Mouse (Mus musculus) neutrophil, adult 59 days (primary cell): ENCODE data around the gene Tprkb. TPM values are rescaled to one million over a fixed set of nuclear protein-coding genes. Genes with fewer than 3 reads are reported as not detected.

Experiments used
- total RNA-seq, 2 experiments: library from RNA; stranded (reverse); gene quantifications; 1 replicate in 1 of 2; 2 replicates in 1 of 2; pipeline ENCODE4 v1.2.4; 2023

Tprkb gene
- total RNA-seq = 1 to 10 TPM; 6.0 to 6.5 TPM

GRCm38 (mm10) chr6:85911587-85911986, at the start of gene Tprkb:
Gene Tprkb, plus strand, starts transcription at chr6:85911865.

DNA sequence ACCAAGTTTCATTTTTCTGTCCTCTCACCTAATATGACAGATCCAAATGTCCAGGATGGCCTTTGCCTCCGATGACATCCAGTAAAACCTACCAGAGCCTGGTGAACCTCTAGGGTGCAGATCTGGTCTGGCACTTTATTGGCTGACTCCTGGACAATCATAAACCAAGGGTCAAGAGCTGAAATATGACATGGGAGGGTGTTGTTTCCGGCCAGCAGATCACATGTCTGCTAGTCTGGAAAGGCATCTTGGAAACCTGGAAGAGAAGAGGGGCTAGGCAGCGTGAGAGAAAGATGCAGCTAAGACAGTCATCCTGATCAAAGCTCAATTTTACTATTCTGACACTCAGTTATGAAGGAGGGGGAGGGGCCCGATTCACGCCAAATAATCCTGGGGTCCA, 42.7 kb upstream of the Tprkb start, which contains the start of gene Nat8f2:
Nat8f2 (minus strand) TSS at position 153 of the 400 bp plus-strand sequence.

GRCm38 (mm10) chr6:85904642-85905061, 7.0 kb upstream of the Tprkb start, which contains the start of gene Nat8f4:
Gene Nat8f4, minus strand, starts transcription at chr6:85904884.

GRCm38 (mm10) chr6:85915539-85916513, 4.2 kb downstream of the Tprkb start, which contains the start of gene Nat8f1:
Gene Nat8f1, minus strand, starts transcription at chr6:85915687.

DNA sequence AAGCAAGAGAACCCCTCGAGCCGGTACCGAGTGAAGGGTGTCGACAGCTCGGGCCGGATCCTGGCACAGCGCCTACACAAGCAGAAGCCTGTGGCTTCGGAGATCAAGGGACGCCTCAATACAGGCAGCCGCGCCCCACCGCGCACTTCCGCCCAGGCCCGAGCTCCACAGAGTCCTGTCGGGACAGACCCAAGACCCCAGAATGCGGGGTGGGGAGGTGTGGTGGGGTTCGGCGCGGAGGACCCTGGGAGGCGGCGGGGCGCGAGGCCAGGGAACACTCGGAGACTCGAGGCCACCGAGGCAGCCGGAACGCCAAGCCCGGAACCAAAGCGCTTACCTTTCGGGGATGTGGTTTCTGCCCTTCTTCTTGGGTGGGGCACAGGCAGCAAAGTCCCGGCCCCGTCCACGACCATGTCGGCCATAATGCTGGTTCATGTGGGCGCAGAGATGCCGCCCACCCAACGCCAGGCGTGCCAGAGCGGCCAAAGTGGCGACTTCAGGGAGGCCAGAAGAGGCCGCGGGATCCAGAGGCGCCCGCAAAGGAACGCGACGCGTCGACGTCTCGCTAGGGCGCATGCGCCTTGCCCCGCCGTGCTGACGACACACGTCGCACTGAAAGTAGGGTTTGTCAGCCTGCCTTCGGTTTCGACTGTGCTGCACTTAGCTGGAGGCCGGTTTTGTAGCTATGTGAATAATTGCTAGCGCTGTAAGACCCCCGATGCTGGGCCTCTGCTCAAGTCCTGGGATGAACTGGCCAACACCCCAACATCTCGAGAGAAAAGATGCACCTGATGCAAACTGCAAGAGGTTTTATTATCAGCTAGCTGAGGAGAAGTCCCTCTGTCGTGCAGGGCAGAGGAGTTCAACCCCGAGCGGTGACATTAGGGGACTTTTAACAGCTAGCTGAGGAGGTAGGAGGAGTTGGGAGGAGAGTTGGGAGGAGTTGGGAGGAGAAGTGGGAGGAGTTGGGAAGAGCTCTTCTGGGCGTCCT, 49.7 kb downstream of the Tprkb start, which contains the start of gene Dusp11:
Dusp11 (minus strand) TSS at position 567 of the 991 bp plus-strand sequence.

Other genes with a start within 250 kb of the Tprkb start
- not detected for gene Nat8f7, start 198.7 kb upstream of the Tprkb start, total RNA-seq
- not detected for gene Nat8f3, start 146.1 kb upstream of the Tprkb start, total RNA-seq
- not detected for gene Nat8f6, start 90.9 kb upstream of the Tprkb start, total RNA-seq
- gene Nat8f5, start 90.9 kb upstream of the Tprkb start, total RNA-seq = not detected
- gene Nat8, start 79.8 kb upstream of the Tprkb start, total RNA-seq = not detected
- not detected for gene Nat8f2, start 42.7 kb upstream of the Tprkb start, total RNA-seq
- under 1 TPM; 0.56 to 0.57 TPM for gene Nat8f4, start 7.0 kb upstream of the Tprkb start, total RNA-seq
- gene Nat8f1, start 3.8 kb downstream of the Tprkb start, total RNA-seq = 1 to 10 TPM; 1.6 to 2.1 TPM
- 100 to 1,000 TPM; 134 to 141 TPM for gene Dusp11, start 49.8 kb downstream of the Tprkb start, total RNA-seq
- not detected for gene Figla, start 104.3 kb downstream of the Tprkb start, total RNA-seq
- 10 to 100 TPM in 1 of 2 experiments, 1 to 10 TPM in 1; 5.0 to 14.0 TPM for gene Add2, start 116.8 kb downstream of the Tprkb start, total RNA-seq